Comparison of ENCODE assay signal across 8 mouse cellular contexts in genomic region chr1:38438447-38438846, GRCm38 (mm10).
DNase-seq lines count a peak whose midpoint lies in the region; ATAC-seq and TF ChIP-seq lines count a peak whose summit lies in the region.

No protein-coding gene starts in this region.

- H3K27ac ChIP-seq in kidney, embryonic 15.5 days = peak overlapping the region; percentile 91
- H3K27ac ChIP-seq in olfactory bulb, adult 2 months (ENCODE audit: insufficient read depth, low read depth, low read length) = peak overlapping the region; percentile 71

- H3K9me3 ChIP-seq in kidney, embryonic 15.5 days (replicated peaks) = no peaks in the 10 kb centered on the region

- peak overlapping the region; percentile 17; the same call in 1 of the 2 replicates for H3K4me2 ChIP-seq in kidney, embryonic 15.5 days

- no peak overlapping the region for H3K4me3 ChIP-seq in kidney, embryonic 15.5 days (replicated peaks)
- no peak overlapping the region for H3K4me3 ChIP-seq in olfactory bulb, adult 2 months (ENCODE audit: insufficient read depth, low read depth, low read length)

- ATAC-seq in kidney, embryonic 15.5 days (replicated peaks; ENCODE audit: low FRiP score) = no peak
- peak; percentile 93 for ATAC-seq in frontal cortex, adult (ENCODE audit: low TSS enrichment)

- no peak for DNase-seq in kidney, postnatal 36 days
- peak; percentile 79 to 88 for DNase-seq in left cerebral cortex, adult 18-20 months (ENCODE audit: low spot score in 2 of 2)
- no peak for DNase-seq in ovary, adult 18-20 months (ENCODE audit: low spot score)
- no peak for DNase-seq in gastrocnemius, adult 18-20 months (ENCODE audit: low spot score)
- no peak for DNase-seq in kidney, adult 8-10 months

- H3K27me3 ChIP-seq in kidney, embryonic 15.5 days = no peaks in the 10 kb centered on the region

- TF ChIP-seq POLR2A in olfactory bulb, adult 2 months (IDR thresholded peaks at IDR 0.05; ENCODE audit: insufficient read depth, low read depth, low read length) = no peak

- peaks cover 70% of the 10 kb centered on the region for H3K4me1 ChIP-seq in kidney, embryonic 15.5 days
- peaks cover 11% of the 10 kb centered on the region for H3K4me1 ChIP-seq in olfactory bulb, adult 2 months (ENCODE audit: control insufficient read depth, insufficient read depth, low read length)

- no peaks in the 10 kb centered on the region for H3K36me3 ChIP-seq in kidney, embryonic 15.5 days

- 21% methylated on average over 4 of the region's 4 CpGs for WGBS in kidney, embryonic 15.5 days
- WGBS in olfactory bulb, adult 2 months = 53% methylated on average over 4 of the region's 4 CpGs

- no peak for TF ChIP-seq CTCF in olfactory bulb, adult 2 months (IDR thresholded peaks at IDR 0.05; ENCODE audit: insufficient read depth, low read depth, low read length)

- H3K9ac ChIP-seq in kidney, embryonic 15.5 days = no peak overlapping the region

Comparison
In these comparisons a context has a peak if more than half of its experiments do, and no peak if none do; other contexts are left out.
1. DNase-seq: peak in left cerebral cortex, adult 18-20 months (2 of 2); none in kidney, postnatal 36 days (0 of 2), ovary, adult 18-20 months (single experiment), gastrocnemius, adult 18-20 months (single experiment) and kidney, adult 8-10 months (0 of 2).